Mouse (Mus musculus) forebrain, embryonic 16.5 days (tissue): ENCODE measurements around the gene Fbxo6. TPM values are rescaled to one million over a fixed set of nuclear protein-coding genes. Genes with fewer than 3 reads are reported as not detected.

Experiments
- ATAC-seq: fragments of 200-750 bp; cut with Nextera tagmentation; 2 replicates; pipeline ENCODE4 v1.8.0; 2017; ENCODE audit warnings: mild to moderate bottlenecking, moderate library complexity
- H3K27ac ChIP-seq: fragments of 300-500 bp; sonication (generic); 2 replicates; pipeline ENCODE4 v1.5.1; 2014; ENCODE audit warnings: low read length, control low read depth
- H3K27me3 ChIP-seq: fragments of 300-500 bp; sonication (generic); replicated peaks from 2 replicates; pipeline ENCODE4 v1.6.1; 2014; ENCODE audit warnings: low read length; ENCODE audit not compliant: control insufficient read depth, insufficient read depth
- H3K36me3 ChIP-seq: fragments of 300-500 bp; sonication (generic); 2 replicates; pipeline ENCODE4 v1.6.1; 2014; ENCODE audit not compliant: control insufficient read depth, insufficient read depth
- H3K4me1 ChIP-seq: fragments of 300-500 bp; sonication (generic); replicated peaks from 2 replicates; pipeline ENCODE4 v1.6.1; 2014; ENCODE audit warnings: low read length; ENCODE audit not compliant: control insufficient read depth, insufficient read depth
- H3K4me2 ChIP-seq: fragments of 300-500 bp; sonication (generic); 2 replicates; pipeline ENCODE4 v1.6.1; 2014; ENCODE audit warnings: mild to moderate bottlenecking, low read length, control low read depth
- H3K4me3 ChIP-seq: fragments of 300-500 bp; sonication (generic); replicated peaks from 2 replicates; pipeline ENCODE4 v1.5.1; 2014; ENCODE audit warnings: mild to moderate bottlenecking, low read length, control low read depth
- H3K9ac ChIP-seq: fragments of 300-500 bp; sonication (generic); replicated peaks from 2 replicates; pipeline ENCODE4 v1.6.1; 2014; ENCODE audit warnings: low read depth, low read length, control low read depth
- H3K9me3 ChIP-seq: fragments of 300-500 bp; sonication (generic); 2 replicates; pipeline ENCODE4 v1.6.1; 2016; ENCODE audit warnings: low read length; ENCODE audit not compliant: control insufficient read depth
- WGBS: fragments of 180-500 bp; shearing (Covaris S2); extraction: QIAGEN DNeasy Blood & Tissue Kit; methylation state at CpG from one replicate; pipeline ENCODE4 v1.1.7; 2014; 5-methylcytosine and 5-hydroxymethylcytosine counted together
- polyA plus RNA-seq: library from polyadenylated mRNA; unstranded; fragments of >200 nt; fragmentation: Nextera tagmentation; extraction: Ambion mirVana; gene quantifications from 2 replicates; pipeline ENCODE4 v1.2.1, GENCODE M21; 2015

The Fbxo6 gene
- polyA plus RNA-seq, 1 experiment from 2014 or later = 17.7 TPM

DNA sequence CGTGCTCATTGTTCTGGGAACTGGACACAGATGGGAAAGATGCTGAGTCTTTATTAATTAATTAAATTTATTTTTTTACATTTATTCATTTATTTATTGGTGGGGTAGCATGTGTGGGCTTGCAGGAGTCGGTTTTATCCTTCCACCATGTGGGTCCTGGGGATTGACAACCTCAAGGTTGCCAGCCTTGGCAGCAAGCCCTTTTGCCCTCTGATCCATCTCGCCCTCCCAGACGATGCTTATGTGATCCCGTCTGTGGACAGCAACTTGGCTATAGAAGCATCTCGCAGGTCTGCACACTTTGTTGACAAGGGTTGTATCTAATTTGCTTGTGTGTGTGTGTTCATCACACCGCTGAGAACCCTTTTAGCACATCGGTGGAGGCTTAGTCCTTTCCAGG lies 14.4 kb downstream of the Fbxo6 start:
- no peaks in the 10 kb centered on the region for H3K27me3 ChIP-seq
- 55% methylated on average over 8 of the region's 8 CpGs for WGBS
- no peak overlapping the region for H3K27ac ChIP-seq
- no peaks in the 10 kb centered on the region for H3K9me3 ChIP-seq
- no peak overlapping the region for H3K9ac ChIP-seq
- H3K4me3 ChIP-seq = no peak overlapping the region
- H3K36me3 ChIP-seq = no peaks in the 10 kb centered on the region
- no peak overlapping the region for H3K4me2 ChIP-seq
- ATAC-seq = no peak
- H3K4me1 ChIP-seq = peaks cover 17% of the 10 kb centered on the region

DNA sequence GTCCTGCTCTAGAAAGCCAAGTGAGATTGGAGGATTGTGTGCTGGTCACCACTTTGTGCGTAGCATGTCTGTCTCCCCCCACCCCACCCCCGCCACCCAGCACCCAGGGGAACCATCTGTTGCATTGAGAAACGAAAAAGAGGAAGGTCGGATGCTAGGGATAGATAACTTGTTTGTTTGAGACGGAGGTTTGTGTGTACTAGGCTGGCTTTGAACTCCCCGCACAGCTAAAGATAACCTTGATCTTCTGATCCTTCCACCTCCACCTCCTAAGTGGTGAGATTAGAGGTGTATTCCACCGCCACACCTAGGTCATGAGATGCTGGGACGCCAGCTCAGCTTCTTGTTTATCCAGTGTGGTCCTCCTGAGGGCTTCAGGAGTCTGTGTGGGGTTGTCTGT lies 17.0 kb downstream of the Fbxo6 start:
- ATAC-seq = no peak
- H3K9me3 ChIP-seq = no peaks in the 10 kb centered on the region
- WGBS = 88% methylated on average over 8 of the region's 8 CpGs

DNA sequence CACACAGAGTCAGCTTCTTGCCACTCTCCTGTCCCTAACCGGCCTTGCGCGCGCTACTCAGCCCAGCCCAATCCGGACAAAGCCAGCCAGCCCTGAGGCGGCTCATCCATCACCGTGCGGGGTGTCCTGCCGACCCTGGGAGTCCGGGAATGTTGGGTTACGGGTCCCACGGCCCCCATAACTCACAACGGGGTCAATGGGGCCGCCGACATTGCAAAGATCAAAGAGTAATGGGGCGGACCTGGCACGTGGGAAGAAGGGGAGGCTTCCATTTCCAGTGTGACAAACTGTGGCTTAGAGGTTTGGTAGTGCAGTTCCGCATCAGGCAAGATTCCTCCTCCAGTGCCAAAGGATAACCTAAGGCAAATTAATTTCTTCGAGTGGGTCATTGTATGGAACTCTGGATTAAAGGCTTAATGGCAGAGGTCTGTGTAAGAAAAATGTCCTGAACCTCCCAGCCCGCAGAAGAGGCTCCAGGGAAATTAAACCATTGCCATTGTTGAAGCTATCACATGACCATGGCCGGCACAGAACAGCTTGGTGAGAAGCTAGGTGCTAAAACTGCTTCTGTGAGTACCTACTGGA lies 20.4 kb downstream of the Fbxo6 start:
- Histone ChIP-seq H3K9ac (peak overlapping the region; percentile 100), H3K9me3 (no peaks in the 10 kb centered on the region), H3K4me2 (peak overlapping the region; percentile 97), H3K27ac (peak overlapping the region; percentile 97), H3K27me3 (no peaks in the 10 kb centered on the region), H3K36me3 (no peaks in the 10 kb centered on the region), H3K4me1 (peaks cover 36% of the 10 kb centered on the region), H3K4me3 (peak overlapping the region; percentile 87)
- WGBS = under 1% methylated on average over 21 of the region's 21 CpGs
- peak; percentile 31 for ATAC-seq

More for the DNA sequence above, 17.0 kb downstream of the Fbxo6 start:
- H3K27me3 ChIP-seq = no peaks in the 10 kb centered on the region
- H3K27ac ChIP-seq = no peak overlapping the region
- H3K4me2 ChIP-seq = no peak overlapping the region
- no peak overlapping the region for H3K9ac ChIP-seq
- H3K4me3 ChIP-seq = no peak overlapping the region
- peaks cover 20% of the 10 kb centered on the region for H3K4me1 ChIP-seq
- no peaks in the 10 kb centered on the region for H3K36me3 ChIP-seq

- Histone ChIP-seq H3K4me3 (peak within 1 kb of the TSS; percentile 87), H3K9ac (peak within 1 kb of the TSS; percentile 100), H3K27ac (peak within 1 kb of the TSS; percentile 97), H3K9me3 (no peaks in the 10 kb centered on the region), H3K36me3 (no peaks in the 10 kb centered on the region), H3K4me1 (peaks cover 40% of the 10 kb centered on the region), H3K4me2 (peak within 1 kb of the TSS; percentile 97), H3K27me3 (no peaks in the 10 kb centered on the region)
- ATAC-seq = peak; percentile 85
- WGBS = under 1% methylated on average over 69 of the region's 87 CpGs
These were observed 21.2 kb downstream of the Fbxo6 start, which contains the start of gene Draxin for GRCm38 (mm10) chr4:148130561-148131413. Draxin (minus strand) TSS chr4:148130698.

- H3K4me2 ChIP-seq = peak within 1 kb of the TSS; percentile 97
- no peaks in the 10 kb centered on the region for H3K27me3 ChIP-seq
- no peaks in the 10 kb centered on the region for H3K9me3 ChIP-seq
- 1% methylated on average over 18 of the region's 18 CpGs for WGBS
- peak within 1 kb of the TSS; percentile 97 for H3K27ac ChIP-seq
- peaks cover 43% of the 10 kb centered on the region for H3K4me1 ChIP-seq
- no peak for ATAC-seq
- peak within 1 kb of the TSS; percentile 87 for H3K4me3 ChIP-seq
- H3K9ac ChIP-seq = peak within 1 kb of the TSS; percentile 100
- no peaks in the 10 kb centered on the region for H3K36me3 ChIP-seq
These were observed 21.8 kb downstream of the Fbxo6 start, which contains the start of gene Mad2l2 for GRCm38 (mm10) chr4:148130133-148130532. Mad2l2 (plus strand) TSS chr4:148130384.

DNA sequence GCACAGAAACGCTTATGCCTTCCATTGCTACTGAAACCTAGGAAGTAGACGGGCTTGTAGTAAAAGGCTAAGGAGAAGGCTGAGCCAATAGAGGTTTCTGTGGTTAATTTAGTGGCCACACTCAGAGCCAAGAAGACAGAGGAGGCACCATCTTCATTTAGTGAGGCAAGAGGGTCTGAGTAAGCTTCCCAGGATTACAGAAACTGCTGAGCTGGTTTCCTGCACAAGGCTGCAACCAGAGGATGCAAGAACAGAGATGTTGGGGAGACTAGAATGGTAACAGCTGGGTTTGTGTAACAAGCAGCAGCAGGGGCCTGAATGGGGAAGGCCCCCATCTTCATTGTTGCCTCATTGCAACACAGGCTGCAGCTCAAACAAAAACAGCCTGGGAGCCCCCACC lies 23.3 kb downstream of the Fbxo6 start:
- peak overlapping the region; percentile 87 for H3K4me3 ChIP-seq
- H3K27ac ChIP-seq = peak overlapping the region; percentile 97; the same call in 1 of the 2 replicates
- H3K36me3 ChIP-seq = no peaks in the 10 kb centered on the region
- no peaks in the 10 kb centered on the region for H3K9me3 ChIP-seq
- 62% methylated on average over 2 of the region's 2 CpGs for WGBS
- ATAC-seq = no peak
- H3K27me3 ChIP-seq = no peaks in the 10 kb centered on the region
- peak overlapping the region; percentile 97 for H3K4me2 ChIP-seq
- H3K9ac ChIP-seq = peak overlapping the region; percentile 100
- H3K4me1 ChIP-seq = peaks cover 50% of the 10 kb centered on the region

DNA sequence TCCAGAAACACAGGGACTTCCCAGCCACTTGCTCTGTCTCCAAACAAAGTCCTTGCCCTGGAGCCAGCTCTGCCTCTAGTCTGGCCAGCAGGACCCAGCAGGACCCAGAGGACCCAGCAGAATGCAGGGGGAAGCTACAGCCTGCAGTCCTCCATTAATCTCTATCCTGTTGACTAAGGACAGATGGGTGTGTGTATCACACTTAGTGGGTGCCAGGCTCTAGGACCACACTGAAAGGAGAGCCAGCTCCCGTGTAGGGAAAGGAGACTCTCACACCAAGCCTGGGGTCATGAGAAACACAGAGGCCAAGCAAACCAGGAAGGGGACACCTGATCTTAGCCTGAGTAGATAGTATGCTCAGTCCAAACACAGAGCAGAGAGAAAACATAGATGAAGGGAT lies 23.7 kb downstream of the Fbxo6 start:
- 0 out of 2 replicates have a peak overlapping the region, but pooled peaks have one; percentile 97 for H3K27ac ChIP-seq
- H3K27me3 ChIP-seq = no peaks in the 10 kb centered on the region
- peaks cover 54% of the 10 kb centered on the region for H3K4me1 ChIP-seq
- no peaks in the 10 kb centered on the region for H3K36me3 ChIP-seq
- peak overlapping the region; percentile 97 for H3K4me2 ChIP-seq
- 44% methylated on average over 1 of the region's 1 CpGs for WGBS
- H3K9me3 ChIP-seq = no peaks in the 10 kb centered on the region
- H3K9ac ChIP-seq = peak overlapping the region; percentile 100; the same call in 1 of the 2 replicates
- ATAC-seq = no peak
- peak overlapping the region; percentile 87 for H3K4me3 ChIP-seq

DNA sequence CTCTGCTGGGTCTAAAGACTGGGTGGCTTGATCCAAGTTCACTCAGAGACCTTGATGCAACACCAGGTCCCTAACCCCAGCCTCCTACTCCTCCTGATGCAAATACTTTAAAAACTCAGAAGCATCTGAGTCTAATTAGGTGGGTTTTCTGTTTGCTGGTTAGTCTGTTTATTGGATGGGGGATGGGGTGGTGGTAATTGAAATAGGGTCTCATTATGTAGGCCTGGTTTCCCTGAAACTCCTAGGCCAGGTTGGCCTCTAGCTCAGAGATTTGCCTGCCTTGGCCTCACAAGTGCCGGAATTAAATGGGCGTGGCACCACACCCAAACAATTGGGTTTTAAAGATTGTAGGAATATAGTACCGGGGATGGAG lies 29.3 kb downstream of the Fbxo6 start:
- no peak for ATAC-seq
- H3K4me2 ChIP-seq = no peak overlapping the region
- H3K27ac ChIP-seq = peak overlapping the region; percentile 85
- H3K4me1 ChIP-seq = peaks cover 52% of the 10 kb centered on the region
- no peak overlapping the region for H3K4me3 ChIP-seq
- no peaks in the 10 kb centered on the region for H3K9me3 ChIP-seq
- WGBS = 45% methylated on average over 3 of the region's 3 CpGs
- no peaks in the 10 kb centered on the region for H3K27me3 ChIP-seq
- no peak overlapping the region for H3K9ac ChIP-seq
- no peaks in the 10 kb centered on the region for H3K36me3 ChIP-seq

- Histone ChIP-seq H3K4me2 (no peak overlapping the region), H3K27me3 (no peaks in the 10 kb centered on the region), H3K9ac (no peak overlapping the region), H3K9me3 (no peaks in the 10 kb centered on the region), H3K4me3 (no peak overlapping the region), H3K27ac (peak overlapping the region; percentile 85), H3K36me3 (no peaks in the 10 kb centered on the region), H3K4me1 (peaks cover 51% of the 10 kb centered on the region)
- peak; percentile 80 for ATAC-seq
- 2% methylated on average over 6 of the region's 6 CpGs for WGBS
These were observed 29.8 kb downstream of the Fbxo6 start for GRCm38 (mm10) chr4:148121982-148122693.
